Mouse (Mus musculus) adipocyte (in vitro differentiated cells): ENCODE measurements around the gene Gm2000.
"Not testable (repeated sequence)": the region's sequence is repeated elsewhere in the genome, so short reads cannot be mapped to it uniquely, and the experiment has no call there.

Experiments used
- DNase-seq: peaks from one replicate; pipeline ENCODE4 v3.0.0-alpha.2; 2016; ENCODE audit warnings: low spot score

Gene Gm2000

DNA sequence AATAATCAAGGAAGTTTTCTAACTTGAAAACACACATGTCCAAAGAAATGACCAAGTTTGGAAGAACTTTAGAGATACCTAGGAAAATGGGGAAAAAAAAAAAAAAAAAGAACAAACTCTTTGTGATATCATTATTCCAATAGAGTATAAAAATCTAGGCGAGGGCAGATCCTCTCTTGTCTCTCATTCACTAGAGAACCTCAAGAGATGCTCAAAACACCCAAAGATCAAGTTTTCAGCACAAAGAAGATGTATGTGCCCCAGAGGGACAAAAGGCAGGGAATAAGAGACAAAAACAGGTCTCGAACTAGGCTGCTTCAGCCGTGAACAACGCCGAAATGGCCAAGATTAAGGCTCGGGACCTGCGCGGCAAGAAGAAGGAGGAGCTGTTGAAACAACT lies at the start of gene Gm2000:
Gm2000 (plus strand) TSS at position 301 of the 400 bp plus-strand sequence.
- no peak for DNase-seq

DNA sequence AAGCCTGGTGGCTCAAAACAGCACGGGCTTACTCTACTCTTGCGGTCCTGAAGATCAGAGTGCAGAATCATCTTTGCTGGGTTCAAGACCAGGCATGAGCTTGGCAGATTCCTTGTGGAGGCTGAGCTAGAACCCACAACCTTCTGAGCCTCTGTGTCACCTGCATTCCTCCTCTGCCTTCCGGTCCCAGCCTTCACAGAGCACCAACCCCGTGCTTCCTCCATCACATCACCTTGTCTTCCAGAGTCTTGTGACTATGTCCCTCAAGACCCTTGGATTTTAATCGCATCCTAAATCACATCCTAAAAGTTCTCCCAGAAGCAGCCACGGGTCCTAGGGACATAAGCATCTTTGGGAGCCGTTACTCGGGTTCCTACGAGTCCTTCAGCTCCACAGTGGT lies 42.7 kb upstream of the Gm2000 start:
- DNase-seq = no peak

DNA sequence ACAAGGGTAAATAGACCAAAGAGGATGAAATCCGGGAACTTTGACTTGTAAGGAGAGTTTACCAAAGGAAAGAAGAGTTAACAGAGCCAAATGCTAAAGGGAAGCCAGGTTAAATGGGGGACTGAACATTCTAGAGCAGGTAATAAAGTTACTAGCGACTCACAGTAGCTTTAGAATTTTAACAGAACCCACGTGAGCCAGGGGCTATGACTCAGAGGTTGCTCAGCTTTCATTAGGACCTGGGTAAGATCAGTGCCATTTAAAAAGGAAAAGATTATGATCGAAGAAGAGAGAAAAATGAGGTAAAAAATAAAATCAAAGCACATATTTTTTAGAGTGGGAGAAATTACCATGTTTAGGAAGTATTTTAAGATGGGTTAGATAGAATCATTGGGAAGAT lies 25.0 kb upstream of the Gm2000 start:
- no peak for DNase-seq

DNA sequence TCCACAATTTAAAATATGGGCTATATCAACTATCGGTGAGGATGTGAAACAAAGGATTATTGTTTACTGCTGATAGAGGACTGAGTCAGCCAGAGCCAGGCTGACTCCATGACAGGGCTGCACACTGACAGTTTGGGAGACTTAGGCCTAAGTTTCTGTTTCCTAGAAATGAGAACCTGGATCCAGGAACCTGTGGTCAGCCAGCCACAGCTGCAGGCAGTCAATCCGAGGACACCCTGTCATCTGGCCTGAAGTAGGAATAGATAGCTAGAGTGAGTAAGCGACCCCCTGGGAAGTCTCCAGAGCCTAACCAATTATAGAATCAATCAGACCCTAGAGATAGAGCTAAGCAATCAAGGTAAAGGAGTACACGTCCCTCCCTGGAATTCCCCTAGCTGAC lies 21.4 kb upstream of the Gm2000 start:
- no peak for DNase-seq

DNA sequence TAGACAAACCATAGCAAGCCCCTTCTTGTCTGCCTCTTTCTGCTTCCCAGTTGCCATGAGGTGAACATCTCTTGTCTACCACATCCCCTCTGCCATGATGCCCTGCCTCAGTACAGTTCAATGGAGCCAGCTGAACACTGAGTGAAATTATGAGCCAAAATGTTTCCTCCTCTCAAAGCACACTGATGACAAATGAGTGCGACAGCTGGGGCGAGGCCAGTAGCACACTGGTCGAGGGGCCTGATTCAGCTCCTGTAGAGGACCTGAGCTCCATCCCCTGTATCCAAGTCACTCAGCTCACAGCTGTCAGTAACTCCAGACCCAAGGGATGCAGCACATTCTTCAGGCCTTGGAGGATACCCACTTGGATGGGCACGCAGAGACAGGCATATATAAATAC lies 20.2 kb upstream of the Gm2000 start:
- DNase-seq = no peak

DNA sequence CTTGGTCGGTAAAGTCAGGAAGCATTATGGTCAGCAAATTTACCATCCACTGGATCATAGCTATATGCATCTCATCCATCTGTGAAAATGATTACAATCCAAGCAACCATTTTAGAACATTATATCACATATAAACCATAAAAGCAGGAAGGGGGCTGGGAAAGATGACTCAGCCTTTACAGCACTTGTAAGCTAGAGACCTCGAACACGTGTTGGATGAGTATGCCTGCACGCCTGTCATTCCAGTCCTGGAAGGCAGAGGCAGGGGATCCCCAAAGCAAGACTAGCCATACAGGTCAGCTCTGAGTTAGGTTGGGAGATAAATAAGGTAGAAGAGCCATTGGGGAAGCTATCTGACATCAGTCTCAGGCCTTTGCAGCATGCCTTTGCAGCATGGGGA lies 16.8 kb upstream of the Gm2000 start:
- DNase-seq = no peak

DNA sequence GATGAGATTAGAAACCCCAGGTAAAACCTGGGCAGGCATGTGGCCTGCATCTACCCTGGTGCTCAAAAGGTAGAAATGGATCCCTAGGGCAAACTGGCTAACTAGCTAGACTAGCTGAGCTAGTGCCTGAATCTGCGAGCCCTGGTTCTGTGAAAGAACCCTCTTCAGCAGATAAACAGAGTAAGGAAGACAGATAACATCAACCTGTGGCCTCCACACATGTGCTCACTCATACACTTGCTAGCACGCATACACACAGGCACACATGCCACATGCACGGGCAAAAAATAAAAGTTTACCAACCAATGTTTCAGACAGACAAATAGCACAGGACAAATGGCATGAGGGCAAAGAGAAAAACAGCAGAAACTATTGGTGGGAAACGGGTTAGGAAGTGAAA lies 15.4 kb upstream of the Gm2000 start:
- no peak for DNase-seq

DNA sequence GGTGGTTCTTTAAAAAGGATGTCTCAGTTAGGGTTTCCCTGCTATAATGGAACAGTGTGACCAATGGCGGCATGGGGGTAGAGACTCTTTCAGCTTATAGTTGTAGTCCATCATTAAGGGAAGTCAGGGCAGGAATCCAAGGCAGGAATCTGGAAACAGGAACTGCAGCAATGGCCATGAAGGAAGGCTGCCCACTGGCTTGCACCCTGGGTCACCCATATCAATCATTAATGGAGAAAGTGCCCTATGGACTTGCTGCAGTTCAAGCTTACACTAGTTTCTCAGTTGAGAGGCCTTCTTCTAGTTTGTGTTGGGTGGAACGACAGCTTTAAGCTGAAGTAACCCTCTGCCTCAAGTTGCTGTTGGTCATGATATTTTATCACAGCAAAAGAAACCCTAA lies 13.4 kb upstream of the Gm2000 start:
- no peak for DNase-seq

DNA sequence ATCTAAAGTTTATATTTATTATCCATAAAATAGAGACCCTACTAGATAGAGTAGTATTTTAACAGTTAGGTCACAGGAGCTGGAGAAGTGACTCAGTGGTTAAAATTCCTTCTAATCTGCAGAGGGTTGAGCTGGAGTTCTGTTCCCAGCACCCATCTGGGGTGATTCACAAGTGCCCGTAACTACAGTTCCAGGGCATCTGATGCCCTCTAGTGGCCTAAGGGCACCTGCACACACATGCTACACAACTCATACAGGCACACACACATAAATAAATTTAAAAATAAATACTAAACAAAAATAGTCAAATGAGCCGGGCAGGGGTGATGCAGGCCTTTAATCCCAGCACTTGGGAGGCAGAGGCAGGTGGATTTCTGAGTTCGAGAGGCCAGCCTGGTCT lies 15.4 kb downstream of the Gm2000 start:
- DNase-seq = no peak

DNA sequence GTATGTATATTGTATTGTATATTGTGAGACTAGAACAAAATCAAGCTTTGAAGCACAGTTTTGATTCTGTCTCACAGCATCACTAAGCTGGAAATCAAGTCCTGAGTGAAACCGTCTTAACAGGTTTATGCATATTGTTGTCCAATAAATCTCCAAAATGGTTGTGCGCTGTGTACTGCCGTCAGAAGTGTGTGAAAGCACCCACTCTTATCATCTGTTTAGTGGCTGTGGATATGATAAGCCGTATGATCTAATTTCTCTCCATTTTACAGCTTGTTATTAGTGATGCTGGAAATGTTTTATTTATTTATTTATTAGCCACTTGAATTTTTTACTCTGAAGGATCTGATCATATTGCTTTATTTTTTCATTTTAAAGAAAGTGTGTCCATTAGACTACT lies 20.4 kb downstream of the Gm2000 start:
- no peak for DNase-seq

DNA sequence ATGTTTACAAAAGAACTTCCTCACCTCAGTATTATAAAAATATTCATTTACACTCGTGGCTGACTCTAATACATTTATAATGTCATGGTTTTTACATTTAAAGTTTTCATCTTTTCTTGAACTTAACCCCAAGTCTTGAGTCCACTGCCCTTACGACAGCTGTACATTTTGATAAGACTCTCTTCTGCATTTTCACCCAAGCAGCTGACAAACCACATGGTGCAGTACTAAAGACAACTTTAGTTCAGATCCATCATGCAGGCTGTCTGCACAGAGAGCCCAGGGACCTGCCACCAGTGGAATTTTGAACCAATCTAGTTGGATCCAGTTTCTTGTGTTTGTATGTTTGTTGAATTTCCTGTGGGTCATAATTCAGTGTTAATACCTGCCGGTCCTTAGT lies 21.0 kb downstream of the Gm2000 start:
- DNase-seq = no peak

DNA sequence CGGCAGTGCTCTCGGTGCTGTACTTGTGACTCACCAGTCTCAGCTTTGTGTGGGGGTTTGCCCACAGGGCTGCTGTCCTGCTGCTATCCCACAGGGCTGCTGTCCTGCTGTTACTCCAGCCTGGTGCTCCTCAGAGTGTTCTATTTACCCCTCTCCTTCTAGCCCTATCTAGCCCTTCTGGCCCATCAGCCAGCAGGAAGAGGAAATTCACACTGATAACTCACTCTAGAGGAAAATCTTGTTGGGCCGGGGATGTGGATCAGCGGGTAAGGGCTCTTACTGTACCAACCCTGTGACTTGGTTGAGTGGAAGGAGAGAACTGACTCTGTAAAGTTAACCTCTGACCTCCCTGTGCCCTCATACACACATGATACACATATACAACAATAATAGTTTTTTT lies 27.3 kb downstream of the Gm2000 start:
- no peak for DNase-seq

DNA sequence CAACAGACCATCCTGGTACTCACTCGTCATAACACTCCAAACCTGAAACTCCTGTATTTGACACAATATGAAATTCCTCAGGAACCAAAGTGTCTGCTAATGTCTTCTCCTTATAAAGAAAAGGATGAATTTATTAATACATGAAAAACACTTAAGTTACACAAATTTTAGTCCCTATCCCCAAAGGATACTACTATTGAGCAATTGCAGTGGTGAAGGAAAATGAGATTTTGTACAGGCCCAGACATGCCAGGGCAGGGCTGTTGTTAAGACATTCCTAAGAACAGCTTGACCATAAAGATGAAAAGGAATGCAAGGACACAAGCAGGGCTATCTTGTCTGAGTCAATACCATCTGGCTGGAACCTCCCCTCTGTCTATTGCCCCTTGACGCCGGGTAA lies 34.3 kb downstream of the Gm2000 start:
- not testable (repeated sequence) for DNase-seq

DNA sequence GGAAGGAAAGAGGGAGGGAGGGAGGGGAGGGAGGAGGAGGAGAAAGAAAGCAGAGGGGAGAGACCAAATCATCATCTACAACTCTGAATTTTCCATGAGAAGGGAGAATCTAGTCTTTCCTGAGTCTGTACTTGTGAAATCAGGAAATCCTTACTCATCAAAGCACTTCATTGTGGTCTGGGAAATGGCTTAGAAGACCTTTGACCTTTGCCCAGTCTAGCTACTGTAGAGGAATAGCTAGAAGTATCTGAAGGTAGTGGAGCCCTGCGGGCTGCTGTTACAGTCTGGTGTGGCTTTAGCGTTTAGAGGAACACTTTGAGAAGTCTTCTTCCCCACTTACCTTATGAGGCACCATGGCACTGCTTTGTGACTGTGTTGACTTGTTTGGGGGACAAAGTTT lies 36.7 kb downstream of the Gm2000 start:
- no peak for DNase-seq

DNA sequence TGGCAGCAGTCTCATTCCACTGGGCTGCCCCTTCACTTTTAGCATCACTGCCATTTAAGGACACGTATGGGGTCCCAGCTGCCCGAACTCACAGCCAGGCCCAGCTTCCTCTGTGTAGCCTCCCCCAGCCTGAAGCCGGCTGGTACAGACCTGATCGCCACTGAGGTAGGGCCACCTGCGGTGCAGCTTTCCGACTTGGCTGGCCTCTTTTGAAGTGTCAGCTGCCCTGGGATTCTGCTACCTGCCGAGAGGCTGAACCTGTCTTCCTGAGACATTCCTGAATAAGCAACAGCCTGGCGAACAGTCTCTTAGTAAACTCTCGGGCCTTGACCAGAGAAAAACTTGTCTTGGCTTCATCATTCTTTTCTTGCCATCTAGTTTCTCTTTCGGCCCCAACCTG lies 37.4 kb downstream of the Gm2000 start:
- no peak for DNase-seq

DNA sequence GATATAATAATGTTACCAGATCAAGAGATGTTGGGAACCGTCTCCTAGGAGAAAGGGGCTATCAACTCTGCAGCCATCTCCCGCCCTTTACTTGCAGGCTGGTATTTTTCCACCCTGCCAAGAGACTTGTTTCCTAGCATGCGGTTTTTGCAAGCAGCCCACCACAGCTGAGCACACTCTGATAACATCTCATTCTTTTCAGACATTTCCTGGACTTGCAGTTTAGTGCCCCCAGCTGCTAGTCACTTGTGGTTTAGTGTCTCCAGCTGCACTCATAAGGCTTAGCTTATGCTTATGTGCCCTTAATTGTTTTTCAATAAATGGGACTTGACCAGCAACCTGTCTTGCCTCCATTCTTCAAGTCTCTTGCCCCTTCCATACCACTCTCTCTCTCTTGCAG lies 42.2 kb downstream of the Gm2000 start:
- DNase-seq = no peak

DNA sequence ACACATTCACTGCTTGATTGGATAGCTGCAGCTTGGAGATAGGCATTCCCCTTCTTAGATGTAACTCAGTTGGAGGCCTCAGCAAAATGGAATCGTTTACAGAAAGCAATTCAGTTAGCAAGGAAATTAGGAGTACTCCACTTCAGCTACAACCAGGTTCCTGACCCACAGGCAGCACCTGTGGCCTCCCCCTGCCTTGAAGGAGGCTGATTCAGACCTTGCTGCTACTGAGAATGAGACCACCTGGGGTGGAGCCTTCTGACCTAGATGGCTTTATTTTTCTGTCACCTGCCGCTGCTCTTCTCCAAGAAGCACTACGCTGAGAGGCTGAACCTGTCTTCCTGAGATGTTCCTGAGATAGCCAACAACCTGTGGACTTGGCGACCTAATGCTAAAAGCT lies 42.7 kb downstream of the Gm2000 start:
- DNase-seq = no peak
